Mouse (Mus musculus) CD8-positive naive resting alpha-beta T cell, adult 2 months (primary cell): ENCODE measurements at regions not wholly inside any gene's neighbourhood (a gene's known extent, or its start where the extent isn't known, plus 50 kb on each side); places are given as distances from the start of the nearest gene placed in this dataset.

Experiments used
- DNase-seq, 2 experiments: peaks; one replicate each; pipeline ENCODE4 v3.0.0; 2022; ENCODE audit warnings: low read depth in 2 of 2, low spot score in 2 of 2

GRCm38 (mm10) chr15:28081147-28081546, 55.5 kb upstream of the Trio start:
- DNase-seq: peak in 1 of 2 experiments; percentile 2

- no peak for DNase-seq
Measured at GRCm38 (mm10) chr15:28082411-28082810, 56.8 kb upstream of the Trio start.

DNA sequence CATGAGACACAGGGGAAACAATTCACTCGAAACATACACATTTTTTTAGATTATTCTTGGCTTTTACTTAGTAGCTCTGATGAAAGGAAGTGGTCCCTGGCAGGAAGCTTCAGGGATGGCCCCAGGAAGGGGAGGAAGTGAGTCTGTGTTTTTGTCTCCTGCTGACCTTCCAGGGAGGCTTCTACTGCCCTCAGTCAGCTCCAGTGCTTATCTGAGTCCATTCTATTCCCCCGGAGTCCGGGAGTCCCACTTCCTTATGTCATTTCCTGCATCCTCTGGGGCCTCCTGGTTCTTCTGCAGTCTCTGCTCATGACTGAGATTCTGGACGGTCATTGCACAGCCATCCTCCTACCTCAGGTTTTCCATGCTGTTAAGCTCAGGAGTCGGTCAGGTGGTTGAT, 80.3 kb upstream of the Trio start:
- no peak for DNase-seq

DNA sequence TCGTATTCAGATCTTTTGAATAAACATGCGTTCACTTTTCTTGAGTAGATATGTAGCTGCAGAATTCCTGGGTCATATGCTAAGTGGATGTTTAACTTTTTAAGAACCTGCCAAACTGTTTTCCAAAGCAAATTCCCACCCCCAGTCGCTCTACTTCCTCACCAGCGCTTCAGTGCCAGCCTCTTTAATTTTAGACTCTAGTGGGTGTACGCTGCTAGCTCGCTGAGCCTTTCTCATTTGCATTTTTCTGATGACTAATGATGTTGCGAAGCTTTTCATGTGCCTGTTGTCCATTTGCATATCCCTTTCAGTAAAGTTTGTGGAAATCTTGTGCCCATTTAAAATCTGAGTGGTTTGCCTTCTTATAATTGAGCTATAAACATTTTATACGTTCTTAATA, 84.3 kb upstream of the Trio start:
- DNase-seq: no peak

GRCm38 (mm10) chr15:28113491-28113890, 87.8 kb upstream of the Trio start:
- DNase-seq: no peak

DNA sequence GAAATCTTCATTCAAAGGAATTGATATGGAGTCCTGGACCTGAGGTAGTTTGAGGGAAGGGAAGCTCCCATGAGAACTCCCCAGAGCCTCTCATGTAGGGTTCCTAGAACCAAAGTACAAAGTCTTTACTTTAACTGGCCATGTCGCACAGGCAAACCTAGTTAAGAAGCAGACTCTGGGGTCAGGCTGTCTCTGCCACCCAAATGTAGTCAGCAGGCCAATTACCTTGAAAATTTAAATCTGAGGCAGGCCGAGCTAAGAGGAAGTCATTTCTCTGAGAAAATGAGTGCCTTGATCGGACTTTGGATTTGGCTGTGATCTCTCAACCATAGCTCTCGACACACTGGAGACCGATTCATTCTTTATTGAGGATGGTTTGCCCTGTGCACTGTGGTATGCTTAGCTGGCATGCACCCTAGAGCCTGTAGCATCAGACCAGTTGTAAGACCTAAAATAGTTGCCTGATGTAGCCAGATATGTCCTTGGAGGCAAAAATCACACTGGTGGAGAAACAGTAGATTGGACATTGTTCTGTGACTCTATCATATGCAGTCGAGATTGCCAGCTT, 88.6 kb upstream of the Trio start:
- no peak for DNase-seq

- DNase-seq: no peak
Measured at GRCm38 (mm10) chr15:28126846-28127245, 76.7 kb upstream of the Dnah5 start.

DNA sequence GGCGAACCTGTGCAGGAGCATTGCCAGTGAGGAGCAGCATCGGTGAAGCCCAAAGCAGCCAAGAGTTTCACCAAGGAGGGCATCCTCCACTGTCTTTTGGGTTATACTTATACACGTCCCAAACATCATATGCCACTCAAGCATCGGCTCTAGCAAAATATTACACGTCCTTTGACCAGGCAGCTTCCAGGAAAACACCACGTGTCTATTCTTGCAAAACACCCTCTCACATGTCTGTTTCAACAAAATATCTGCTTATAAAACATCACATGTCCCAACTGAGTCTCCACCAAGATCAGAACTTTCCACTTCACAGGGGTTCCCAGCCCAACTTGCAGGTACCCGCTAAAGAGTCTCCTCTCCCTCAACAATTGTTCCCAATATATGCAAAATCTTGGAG, 74.0 kb upstream of the Dnah5 start:
- no peak for DNase-seq

- no peak for DNase-seq
Measured at GRCm38 (mm10) chr15:28131546-28131945, 72.0 kb upstream of the Dnah5 start.

GRCm38 (mm10) chr15:28133171-28133810, 70.3 kb upstream of the Dnah5 start:
- no peak for DNase-seq

GRCm38 (mm10) chr15:28134206-28134605, 69.3 kb upstream of the Dnah5 start:
- DNase-seq: no peak

DNA sequence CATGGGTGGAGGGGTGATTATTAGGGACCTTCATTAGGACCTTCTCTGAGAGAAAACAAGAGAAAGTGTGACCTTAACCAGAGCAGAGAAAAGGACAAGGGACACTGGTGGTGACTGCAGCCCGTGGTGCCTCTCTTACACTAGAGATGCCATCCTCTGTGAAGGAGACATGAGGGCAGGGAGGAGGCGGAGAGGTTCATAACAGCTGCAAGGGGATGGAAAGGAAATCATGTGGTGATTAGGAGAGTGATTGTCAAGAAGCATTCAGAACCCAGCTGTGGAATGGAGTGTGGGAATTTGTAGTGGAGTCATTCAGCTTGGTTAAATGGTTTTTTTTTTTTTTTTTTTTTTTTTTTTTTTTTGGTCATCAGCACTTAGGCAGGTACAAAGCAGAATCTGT, 64.7 kb upstream of the Dnah5 start:
- no peak for DNase-seq

GRCm38 (mm10) chr15:28140301-28140700, 63.3 kb upstream of the Dnah5 start:
- DNase-seq: no peak

DNA sequence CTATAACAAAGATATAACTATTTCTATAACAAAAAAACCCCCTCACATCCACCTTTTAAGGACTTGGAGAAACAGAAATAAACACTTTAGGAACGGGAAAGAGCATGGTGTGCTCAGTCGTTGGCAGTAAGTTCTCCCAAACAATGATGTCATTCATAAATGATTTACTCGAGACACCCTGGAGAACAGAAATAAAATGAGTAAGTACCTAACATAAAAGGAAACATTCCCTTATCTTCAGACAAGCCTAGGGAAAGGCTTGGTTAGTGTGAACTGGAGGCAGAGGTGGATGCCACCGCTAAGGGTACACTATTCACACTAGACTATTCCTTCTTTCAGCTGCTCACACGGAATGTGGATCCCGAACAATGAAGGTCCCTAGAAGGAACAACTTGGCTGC, 62.2 kb upstream of the Dnah5 start:
- DNase-seq: no peak

DNA sequence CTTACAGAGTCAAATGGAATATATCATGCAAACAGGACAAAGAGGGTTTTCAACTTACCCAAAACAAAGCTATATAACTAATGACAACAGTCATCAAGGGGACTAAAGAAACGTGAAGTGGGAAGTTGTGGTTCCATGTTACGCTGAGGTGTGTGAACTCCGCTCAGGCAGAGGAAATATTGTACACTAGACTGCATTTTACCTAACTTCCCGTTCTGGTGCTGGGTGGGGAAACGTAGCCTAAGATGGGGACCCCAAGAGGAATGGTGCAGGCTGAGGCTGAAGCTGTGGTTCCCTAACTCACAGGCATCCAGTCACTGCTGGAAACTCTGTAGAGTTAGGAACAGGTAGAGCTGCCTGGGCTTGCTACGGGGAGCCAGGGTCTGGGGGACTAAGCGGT, 59.3 kb upstream of the Dnah5 start:
- DNase-seq: no peak

DNA sequence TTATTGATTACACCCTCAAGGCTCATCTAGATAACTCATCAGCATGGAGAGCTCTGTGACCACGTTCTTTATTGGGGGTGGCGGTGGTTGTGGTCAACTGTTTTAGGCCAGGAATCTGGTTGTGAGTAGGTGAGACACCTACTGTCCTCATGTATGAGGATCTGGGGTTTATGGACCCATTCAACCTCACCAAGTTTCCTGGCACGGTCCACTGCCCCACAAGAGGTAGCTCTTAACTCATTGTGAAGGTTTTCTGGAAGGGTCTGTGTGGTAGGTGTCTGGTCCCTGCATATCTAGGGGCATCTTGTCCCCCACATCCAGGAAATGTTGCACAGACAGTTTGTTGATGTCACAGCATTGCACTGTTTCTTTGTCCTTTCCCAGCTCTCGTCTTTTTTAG, 58.7 kb upstream of the Dnah5 start:
- DNase-seq: no peak

GRCm38 (mm10) chr15:28151678-28152077, 51.9 kb upstream of the Dnah5 start:
- no peak for DNase-seq
